Mouse (Mus musculus) gastrocnemius, adult 18-20 months (tissue): Measurements from ENCODE around the gene 1700001K19Rik. TPM values are rescaled to one million over a fixed set of nuclear protein-coding genes. Genes with fewer than 3 reads are reported as not detected.
"Not testable (repeated sequence)": the region's sequence is repeated elsewhere in the genome, so short reads cannot be mapped to it uniquely, and the experiment has no call there.

Experiments used
- DNase-seq: peaks from one replicate; pipeline ENCODE4 v3.0.0; 2021; ENCODE audit warnings: low spot score
- long read RNA-seq, 2 experiments: library from polyadenylated mRNA; stranded (forward); transcript quantifications; one replicate each; pipeline ENCODE4 v2.0.0; 2021
- total RNA-seq, 2 experiments: library from RNA; stranded (reverse); gene quantifications; 2 replicates each; pipeline ENCODE4 v1.2.3; 2021

The 1700001K19Rik gene
- not detected for total RNA-seq
- long read RNA-seq, experiment 1 = 0 reads
- long read RNA-seq, experiment 2 = 0 reads

GRCm38 (mm10) chr12:110682561-110683299 lies at the start of gene 1700001K19Rik:
1700001K19Rik (minus strand) TSS chr12:110682619.
- peak; percentile 30 for DNase-seq

GRCm38 (mm10) chr12:110726428-110726827 lies 44.0 kb upstream of the 1700001K19Rik start:
- DNase-seq = no peak

- DNase-seq = no peak
Observed at GRCm38 (mm10) chr12:110725489-110725888, 43.1 kb upstream of the 1700001K19Rik start.

GRCm38 (mm10) chr12:110725051-110725450 lies 42.6 kb upstream of the 1700001K19Rik start:
- DNase-seq = no peak

- no peak for DNase-seq
Observed at GRCm38 (mm10) chr12:110716004-110716403, 33.6 kb upstream of the 1700001K19Rik start.

- no peak for DNase-seq
Observed at GRCm38 (mm10) chr12:110714215-110714614, 31.8 kb upstream of the 1700001K19Rik start.

- no peak for DNase-seq
Observed at GRCm38 (mm10) chr12:110713784-110714183, 31.4 kb upstream of the 1700001K19Rik start.

GRCm38 (mm10) chr12:110711270-110711669 lies 28.9 kb upstream of the 1700001K19Rik start:
- no peak for DNase-seq

- DNase-seq = no peak
Observed at GRCm38 (mm10) chr12:110707451-110707850, 25.0 kb upstream of the 1700001K19Rik start.

- DNase-seq = peak; percentile 75
Observed at GRCm38 (mm10) chr12:110706337-110707231, 24.2 kb upstream of the 1700001K19Rik start.

GRCm38 (mm10) chr12:110705419-110705818 lies 23.0 kb upstream of the 1700001K19Rik start:
- DNase-seq = not testable (repeated sequence)

GRCm38 (mm10) chr12:110703682-110704081 lies 21.3 kb upstream of the 1700001K19Rik start:
- DNase-seq = no peak

- DNase-seq = peak; percentile 88
Observed at GRCm38 (mm10) chr12:110703008-110703471, 20.6 kb upstream of the 1700001K19Rik start.

- DNase-seq = no peak
Observed at GRCm38 (mm10) chr12:110702556-110702955, 20.1 kb upstream of the 1700001K19Rik start, which contains the start of gene Hsp90aa1. Hsp90aa1 (minus strand) TSS chr12:110702728.

- not testable (repeated sequence) for DNase-seq
Observed at GRCm38 (mm10) chr12:110701363-110701762, 18.9 kb upstream of the 1700001K19Rik start.

GRCm38 (mm10) chr12:110700730-110701129 lies 18.3 kb upstream of the 1700001K19Rik start:
- DNase-seq = no peak

- DNase-seq = no peak
Observed at GRCm38 (mm10) chr12:110699171-110699547, 16.7 kb upstream of the 1700001K19Rik start.

- no peak for DNase-seq
Observed at GRCm38 (mm10) chr12:110698523-110699170, 16.2 kb upstream of the 1700001K19Rik start.

GRCm38 (mm10) chr12:110698080-110698479 lies 15.7 kb upstream of the 1700001K19Rik start:
- no peak for DNase-seq

- no peak for DNase-seq
Observed at GRCm38 (mm10) chr12:110697457-110697856, 15.0 kb upstream of the 1700001K19Rik start.

GRCm38 (mm10) chr12:110696975-110697400 lies 14.6 kb upstream of the 1700001K19Rik start:
- no peak for DNase-seq
